Mouse (Mus musculus) lung, postnatal 0 days (tissue): ENCODE data around the gene Rasl10a.

Experiments used
- CTCF ChIP-seq: IDR thresholded peaks from 2 replicates; pipeline ENCODE4 v1.5.1; 2016; ENCODE audit warnings: antibody characterized with exemption, mild to moderate bottlenecking
- EP300 ChIP-seq: IDR thresholded peaks from 2 replicates; pipeline ENCODE4 v1.6.1; 2016; ENCODE audit warnings: antibody characterized with exemption, mild to moderate bottlenecking, control low read depth

DNA sequence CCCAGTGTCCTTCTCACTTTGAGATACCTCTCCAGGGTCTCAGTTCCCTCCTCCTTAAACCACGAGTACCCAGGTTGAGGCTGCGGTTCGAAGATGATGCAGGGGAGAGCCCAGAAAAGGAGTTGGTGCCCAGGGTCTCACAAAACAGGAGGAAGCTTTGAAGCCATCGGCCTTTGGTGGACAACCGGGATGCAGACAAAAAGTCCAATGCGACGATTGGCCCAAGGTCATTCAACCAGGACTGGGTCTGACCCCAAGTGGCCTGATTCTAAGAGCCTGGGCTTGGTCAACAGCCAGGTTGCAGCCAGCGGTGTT, 430 bp upstream of the Rasl10a start:
- TF ChIP-seq CTCF, result no peak
- TF ChIP-seq EP300, result no peak
